ENCODE assay signal across 9 mouse cellular contexts in the genomic region with DNA sequence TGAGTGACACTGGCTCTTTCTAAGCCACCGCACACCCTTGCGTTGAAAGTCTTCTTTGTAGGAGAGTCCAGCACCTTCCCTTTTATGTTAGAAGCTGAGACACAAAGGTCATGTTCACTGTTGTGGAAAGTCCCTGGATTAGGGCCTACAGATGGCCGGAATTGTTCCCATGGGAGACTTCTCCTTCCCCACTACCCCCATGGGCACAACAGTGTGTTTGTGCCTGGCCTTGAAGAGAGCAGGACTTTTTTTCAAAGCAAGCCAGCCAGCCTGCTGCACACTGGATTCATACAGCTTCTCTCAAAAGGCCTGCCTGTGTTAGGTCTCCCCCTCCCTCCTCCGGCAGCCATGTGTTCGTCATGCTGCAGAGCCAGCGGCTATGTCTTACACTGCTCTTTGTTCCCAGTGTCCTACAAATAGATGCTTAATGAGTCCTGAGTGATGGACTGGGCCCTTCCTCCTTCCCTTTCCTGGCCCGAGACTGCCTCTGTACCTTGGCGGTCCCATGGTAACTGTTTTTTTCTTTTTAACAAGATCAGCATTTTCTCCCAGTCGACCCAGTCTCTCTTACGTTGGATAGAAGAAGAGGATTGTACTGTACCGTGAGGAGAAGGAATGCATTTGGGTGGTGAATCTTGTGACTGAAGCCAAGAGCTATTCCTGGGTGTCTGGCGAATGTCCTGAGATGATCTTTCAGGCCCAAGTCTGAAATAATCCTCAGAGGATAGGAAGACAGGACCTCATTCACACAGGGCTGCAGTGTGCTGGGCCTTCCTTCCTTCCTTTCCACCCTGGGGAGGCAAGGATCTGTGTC. TPM values are rescaled to one million over a fixed set of nuclear protein-coding genes. Genes with fewer than 3 reads are reported as not detected.
DNase-seq lines count a peak whose midpoint lies in the region; ATAC-seq lines count a peak whose summit lies in the region.
"Had no signal": no experiment of that assay in that cellular context is flagged by ENCODE, and none has a peak within 500 bp of the region (broad histone marks: within the 10 kb centered on the region; RNA-seq: fewer than 3 reads in every experiment).

No protein-coding gene starts in this region.

- no peaks in the 10 kb centered on the region for H3K9me3 ChIP-seq in embryonic facial prominence, embryonic 15.5 days (replicated peaks)
- H3K9me3 ChIP-seq in heart, embryonic 15.5 days (replicated peaks) = no peaks in the 10 kb centered on the region
- no peaks in the 10 kb centered on the region for H3K9me3 ChIP-seq in lung, embryonic 16.5 days (ENCODE audit: control insufficient read depth, low read length)

- WGBS in embryonic facial prominence, embryonic 15.5 days = 43% methylated on average over 12 of the region's 12 CpGs
- WGBS in heart, embryonic 15.5 days = 34% methylated on average over 12 of the region's 12 CpGs
- 64% methylated on average over 12 of the region's 12 CpGs for WGBS in lung, embryonic 16.5 days

- no peak for ATAC-seq in cerebellum, adult (ENCODE audit: insufficient number of reproducible peaks, low FRiP score, low TSS enrichment)
- ATAC-seq in embryonic facial prominence, embryonic 15.5 days (ENCODE audit: insufficient number of reproducible peaks, low FRiP score, low TSS enrichment, low read depth) = peak; percentile 69
- ATAC-seq in heart, embryonic 15.5 days (replicated peaks; ENCODE audit: insufficient number of reproducible peaks, insufficient read depth, low FRiP score, low read depth) = peak; percentile 52
- ATAC-seq in lung, embryonic 16.5 days (ENCODE audit: low read depth) = peak; percentile 34; the same call in 1 of the 2 replicates
- ATAC-seq in megakaryocyte-erythroid progenitor cell, adult 5-6 weeks (replicated peaks; ENCODE audit: low FRiP score, low TSS enrichment, poor library complexity, severe bottlenecking) = no peak

- H3K4me1 ChIP-seq in embryonic facial prominence, embryonic 15.5 days = peaks cover 51% of the 10 kb centered on the region
- peaks cover 58% of the 10 kb centered on the region for H3K4me1 ChIP-seq in heart, embryonic 15.5 days (replicated peaks)
- peaks cover 18% of the 10 kb centered on the region for H3K4me1 ChIP-seq in lung, embryonic 16.5 days (replicated peaks; ENCODE audit: control insufficient read depth, insufficient read depth, low read length)

- no peak overlapping the region for H3K4me3 ChIP-seq in embryonic facial prominence, embryonic 15.5 days (replicated peaks)
- H3K4me3 ChIP-seq in heart, embryonic 15.5 days = peak overlapping the region; percentile 13
- H3K4me3 ChIP-seq in lung, embryonic 16.5 days (ENCODE audit: low read length) = no peak overlapping the region
- H3K4me3 ChIP-seq: erythroblast, embryonic 14.5 days had no signal

- no peak overlapping the region for H3K9ac ChIP-seq in embryonic facial prominence, embryonic 15.5 days
- peak overlapping the region; percentile 52 for H3K9ac ChIP-seq in heart, embryonic 15.5 days
- H3K9ac ChIP-seq in lung, embryonic 16.5 days (ENCODE audit: low read length) = no peak overlapping the region

- H3K4me2 ChIP-seq in embryonic facial prominence, embryonic 15.5 days (replicated peaks) = no peak overlapping the region
- peak overlapping the region; percentile 86 for H3K4me2 ChIP-seq in heart, embryonic 15.5 days
- H3K4me2 ChIP-seq in lung, embryonic 16.5 days (ENCODE audit: low read depth, low read length) = no peak overlapping the region

- H3K27me3 ChIP-seq in embryonic facial prominence, embryonic 15.5 days = no peaks in the 10 kb centered on the region
- H3K27me3 ChIP-seq in heart, embryonic 15.5 days = no peaks in the 10 kb centered on the region
- H3K27me3 ChIP-seq in lung, embryonic 16.5 days (ENCODE audit: control insufficient read depth, insufficient read depth, low read depth, low read length) = no peaks in the 10 kb centered on the region

- peak overlapping the region; percentile 29; the same call in 1 of the 2 replicates for H3K27ac ChIP-seq in embryonic facial prominence, embryonic 15.5 days (replicated peaks)
- peak overlapping the region; percentile 83 for H3K27ac ChIP-seq in heart, embryonic 15.5 days
- 0 out of 2 replicates have a peak overlapping the region, but pooled peaks have one; percentile 8 for H3K27ac ChIP-seq in lung, embryonic 16.5 days (ENCODE audit: low read length)

- DNase-seq in cerebellum, adult 11-12 months = peak; percentile 49
- peak; percentile 45 to 79 for DNase-seq in kidney, postnatal 25 days
- peak; percentile 71 to 77 for DNase-seq in right cerebral cortex, postnatal 36 days (ENCODE audit: low spot score in 2 of 2)

- H3K36me3 ChIP-seq in embryonic facial prominence, embryonic 15.5 days = peaks cover 21% of the 10 kb centered on the region
- H3K36me3 ChIP-seq in heart, embryonic 15.5 days = peaks cover 59% of the 10 kb centered on the region
- peaks cover 15% of the 10 kb centered on the region for H3K36me3 ChIP-seq in lung, embryonic 16.5 days (ENCODE audit: control insufficient read depth, insufficient read depth, low read length)

RNA-seq across cellular contexts. Expression of a gene that starts 7.9 kb away (rescaled TPM):
- 3.3 and 3.5 TPM in 2 replicates for polyA plus RNA-seq in embryonic facial prominence, embryonic 15.5 days (2015; fragmentation: Nextera tagmentation; extraction: Ambion mirVana)
- polyA plus RNA-seq in heart, embryonic 15.5 days (2015; fragmentation: Nextera tagmentation; extraction: Ambion mirVana) = 23.2 and 29.0 TPM in 2 replicates
- 8.8 and 9.7 TPM in 2 replicates for polyA plus RNA-seq in lung, embryonic 16.5 days (2015; fragmentation: Nextera tagmentation; extraction: Ambion mirVana)
- total RNA-seq in megakaryocyte-erythroid progenitor cell, adult 5-6 weeks (2014; fragmentation: Nextera tagmentation) = 5.4 and 7.4 TPM in 2 replicates
- total RNA-seq in megakaryocyte-erythroid progenitor cell, adult 5-6 weeks (2017) = 3.9 and 4.4 TPM in 2 replicates

Comparison
In these comparisons a context has a peak if more than half of its experiments do, and no peak if none do; other contexts are left out.
1. ATAC-seq: peak in embryonic facial prominence, embryonic 15.5 days (single experiment), heart, embryonic 15.5 days (single experiment) and lung, embryonic 16.5 days (single experiment); none in cerebellum, adult (single experiment) and megakaryocyte-erythroid progenitor cell, adult 5-6 weeks (single experiment).
2. H3K27ac ChIP-seq: peak in every context shown above with its lines; median percentile 83 in heart, embryonic 15.5 days; 29 in embryonic facial prominence, embryonic 15.5 days; 8 in lung, embryonic 16.5 days.
3. Peak in every context shown above with its lines, with median percentiles within 50 percentile points of each other: DNase-seq.